Mouse (Mus musculus) liver, embryonic 12.5 days (tissue): Measurements from ENCODE around the gene Ptpn1. TPM values are rescaled to one million over a fixed set of nuclear protein-coding genes. Genes with fewer than 3 reads are reported as not detected.

Source experiments
- ATAC-seq: fragments of 200-750 bp; cut with Nextera tagmentation; 2 replicates; pipeline ENCODE4 v1.8.0; 2017; ENCODE audit warnings: moderate number of reproducible peaks, mild to moderate bottlenecking, moderate library complexity
- H3K27ac ChIP-seq: fragments of 300-500 bp; sonication (generic); 2 replicates; pipeline ENCODE4 v1.5.1; 2016; ENCODE audit warnings: mild to moderate bottlenecking
- H3K27me3 ChIP-seq: fragments of 300-500 bp; sonication (generic); replicated peaks from 2 replicates; pipeline ENCODE4 v1.6.1; 2016; ENCODE audit warnings: mild to moderate bottlenecking, moderate library complexity
- H3K36me3 ChIP-seq: fragments of 300-500 bp; sonication (generic); 2 replicates; pipeline ENCODE4 v1.6.1; 2016; ENCODE audit warnings: mild to moderate bottlenecking, moderate library complexity
- H3K4me1 ChIP-seq: fragments of 300-500 bp; sonication (generic); 2 replicates; pipeline ENCODE4 v1.6.1; 2016
- H3K4me2 ChIP-seq: fragments of 300-500 bp; sonication (generic); 2 replicates; pipeline ENCODE4 v1.6.1; 2016; ENCODE audit warnings: mild to moderate bottlenecking, moderate library complexity
- H3K4me3 ChIP-seq: fragments of 300-500 bp; sonication (generic); 2 replicates; pipeline ENCODE4 v1.5.1; 2016; ENCODE audit warnings: mild to moderate bottlenecking, moderate library complexity
- H3K9ac ChIP-seq: fragments of 300-500 bp; sonication (generic); 2 replicates; pipeline ENCODE4 v1.6.1; 2016; ENCODE audit warnings: mild to moderate bottlenecking, moderate library complexity
- H3K9me3 ChIP-seq: fragments of 300-500 bp; sonication (generic); replicated peaks from 2 replicates; pipeline ENCODE4 v1.6.1; 2016; ENCODE audit warnings: mild to moderate bottlenecking, moderate library complexity
- WGBS: fragments of 180-500 bp; shearing (Covaris S2); methylation state at CpG from one replicate; pipeline ENCODE4 v1.1.7; 2016; ENCODE audit not compliant: insufficient replicate concordance; 5-methylcytosine and 5-hydroxymethylcytosine counted together
- polyA plus RNA-seq: library from polyadenylated mRNA; unstranded; fragments of >200 nt; fragmentation: Nextera tagmentation; extraction: Ambion mirVana; gene quantifications from 2 replicates; pipeline ENCODE4 v1.2.1, GENCODE M21; 2016

Gene Ptpn1
- polyA plus RNA-seq, 1 experiment from 2014 or later: 38.4 TPM

DNA sequence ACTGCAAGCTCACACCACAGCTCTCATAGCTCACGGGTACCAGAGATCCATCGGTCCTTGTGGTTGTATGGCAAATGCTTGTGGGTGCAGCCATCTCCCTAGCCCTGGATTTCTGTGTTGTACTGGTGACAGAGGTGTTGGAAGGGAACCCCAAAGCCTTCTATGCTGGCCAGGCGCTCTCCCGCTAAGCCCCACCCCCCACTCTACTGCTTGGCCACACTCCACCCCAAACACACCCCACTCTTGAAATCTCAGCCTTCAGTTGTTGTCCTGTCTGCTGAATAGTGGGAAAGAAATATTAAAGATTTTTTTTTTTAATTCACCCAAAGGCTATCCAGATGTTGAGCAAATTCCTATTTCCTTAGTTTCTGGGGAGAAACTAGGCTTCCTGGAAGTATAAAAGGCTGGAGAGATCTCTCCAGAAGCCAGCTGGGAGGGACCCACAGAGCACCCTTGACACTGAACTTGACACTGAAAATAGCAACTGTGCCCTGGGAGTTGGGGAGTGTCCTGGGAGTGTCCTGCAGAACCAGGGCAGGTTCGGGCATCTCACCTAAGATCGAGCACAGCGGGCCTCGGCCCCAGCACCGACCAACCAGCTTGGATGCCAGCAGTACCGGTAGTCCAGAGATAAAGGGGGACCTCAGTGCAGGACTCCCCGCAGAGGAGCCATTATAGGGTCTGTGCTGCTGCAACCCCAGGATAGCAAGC lies 28.5 kb upstream of the Ptpn1 start:
- Histone ChIP-seq H3K36me3 (no peaks in the 10 kb centered on the region), H3K4me3 (no peak overlapping the region), H3K9me3 (no peaks in the 10 kb centered on the region), H3K27me3 (peaks cover 42% of the 10 kb centered on the region), H3K4me2 (no peak overlapping the region), H3K4me1 (no peaks in the 10 kb centered on the region), H3K27ac (no peak overlapping the region), H3K9ac (no peak overlapping the region)
- no peak for ATAC-seq
- 65% methylated on average over 11 of the region's 11 CpGs for WGBS

DNA sequence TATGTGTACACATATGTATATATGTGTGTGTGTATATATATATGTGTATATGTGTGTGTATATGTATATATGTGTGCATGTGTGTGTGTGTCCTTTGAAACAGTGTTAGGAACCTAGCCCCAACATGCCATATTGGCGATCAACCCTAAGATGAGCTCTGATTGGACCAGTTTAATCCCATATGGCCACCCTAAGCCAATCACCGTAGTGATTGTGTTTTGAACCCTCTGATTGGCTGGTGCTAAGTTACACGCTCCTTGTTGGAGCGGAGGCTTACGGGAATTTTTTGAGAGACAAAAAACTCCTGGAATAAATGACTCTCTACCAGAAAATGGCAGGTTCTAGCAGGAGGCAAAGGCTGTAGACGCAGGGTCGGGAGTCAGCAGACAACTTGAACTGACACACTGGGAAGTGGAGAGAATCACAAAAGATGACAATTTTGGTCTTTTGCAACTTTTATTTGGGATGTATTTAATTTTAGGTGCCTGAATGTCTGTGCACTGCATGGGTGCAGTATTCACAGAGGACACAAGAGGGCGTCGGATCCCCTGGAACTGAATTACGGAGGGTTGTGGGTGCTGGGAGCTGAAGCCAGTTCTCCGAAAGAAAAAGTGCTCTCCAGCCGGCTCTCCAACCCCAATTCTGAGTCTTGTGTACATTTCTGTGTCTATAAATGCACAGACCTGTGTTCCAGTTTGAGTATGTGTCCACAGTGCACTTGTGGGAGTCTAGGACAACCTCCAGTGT lies 27.1 kb upstream of the Ptpn1 start:
- peaks cover 40% of the 10 kb centered on the region for H3K27me3 ChIP-seq
- no peak overlapping the region for H3K27ac ChIP-seq
- no peaks in the 10 kb centered on the region for H3K4me1 ChIP-seq
- H3K9me3 ChIP-seq: no peaks in the 10 kb centered on the region
- no peaks in the 10 kb centered on the region for H3K36me3 ChIP-seq
- ATAC-seq: no peak
- 63% methylated on average over 12 of the region's 12 CpGs for WGBS
- H3K9ac ChIP-seq: no peak overlapping the region
- no peak overlapping the region for H3K4me2 ChIP-seq
- H3K4me3 ChIP-seq: no peak overlapping the region

DNA sequence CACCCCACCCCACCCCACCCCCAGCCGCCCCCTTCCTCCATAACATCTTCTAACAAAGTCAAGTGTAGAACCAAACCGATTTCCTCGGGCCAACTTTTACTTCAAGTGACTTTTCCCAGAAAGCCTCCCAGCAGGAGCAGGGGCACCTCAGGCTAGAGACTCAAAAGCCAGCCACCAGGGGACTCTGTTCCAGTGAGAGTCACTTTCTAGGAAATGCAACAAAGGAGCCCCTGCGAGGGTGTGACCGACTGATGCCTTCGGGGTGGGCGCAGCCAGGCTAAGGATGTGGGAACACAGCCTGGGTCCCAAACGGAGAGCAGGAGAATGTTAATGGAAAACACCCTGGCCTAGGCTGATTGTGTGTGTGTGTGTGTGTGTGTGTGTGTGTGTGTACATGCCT lies 26.3 kb upstream of the Ptpn1 start:
- no peak overlapping the region for H3K4me2 ChIP-seq
- H3K27me3 ChIP-seq: peaks cover 33% of the 10 kb centered on the region
- no peak overlapping the region for H3K27ac ChIP-seq
- 46% methylated on average over 8 of the region's 8 CpGs for WGBS
- no peaks in the 10 kb centered on the region for H3K4me1 ChIP-seq
- H3K4me3 ChIP-seq: no peak overlapping the region
- no peaks in the 10 kb centered on the region for H3K9me3 ChIP-seq
- no peak overlapping the region for H3K9ac ChIP-seq
- ATAC-seq: no peak
- no peaks in the 10 kb centered on the region for H3K36me3 ChIP-seq

DNA sequence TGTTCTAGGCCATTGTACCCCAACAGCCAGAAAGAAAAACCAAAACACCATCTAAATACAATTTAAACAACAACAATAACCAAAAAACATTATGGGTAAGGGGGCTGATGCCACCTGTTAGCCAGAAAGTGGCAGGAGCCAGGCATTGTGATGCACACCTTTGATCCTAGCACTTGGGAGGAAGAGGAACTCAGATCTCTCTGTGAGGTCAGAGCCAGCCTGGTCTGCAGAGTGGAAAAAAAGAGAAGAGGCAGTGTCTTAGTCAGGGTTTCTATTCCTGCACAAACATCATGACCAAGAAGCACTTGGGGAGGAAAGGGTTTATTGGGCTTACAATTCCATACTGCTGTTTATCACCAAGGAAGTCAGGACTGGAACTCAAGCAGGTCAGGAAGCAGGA lies 25.1 kb upstream of the Ptpn1 start:
- no peak overlapping the region for H3K27ac ChIP-seq
- no peak overlapping the region for H3K4me2 ChIP-seq
- H3K4me1 ChIP-seq: no peaks in the 10 kb centered on the region
- H3K27me3 ChIP-seq: peaks cover 23% of the 10 kb centered on the region
- H3K9me3 ChIP-seq: no peaks in the 10 kb centered on the region
- no peak overlapping the region for H3K4me3 ChIP-seq
- no peak overlapping the region for H3K9ac ChIP-seq
- no peak for ATAC-seq
- no peaks in the 10 kb centered on the region for H3K36me3 ChIP-seq

GRCm38 (mm10) chr2:167909531-167910177 lies 22.2 kb upstream of the Ptpn1 start:
- ATAC-seq: no peak
- Histone ChIP-seq H3K4me2 (no peak overlapping the region), H3K36me3 (no peaks in the 10 kb centered on the region), H3K27me3 (peaks cover 15% of the 10 kb centered on the region), H3K9me3 (no peaks in the 10 kb centered on the region), H3K4me1 (no peaks in the 10 kb centered on the region), H3K27ac (no peak overlapping the region), H3K9ac (no peak overlapping the region), H3K4me3 (no peak overlapping the region)
- 67% methylated on average over 11 of the region's 11 CpGs for WGBS

DNA sequence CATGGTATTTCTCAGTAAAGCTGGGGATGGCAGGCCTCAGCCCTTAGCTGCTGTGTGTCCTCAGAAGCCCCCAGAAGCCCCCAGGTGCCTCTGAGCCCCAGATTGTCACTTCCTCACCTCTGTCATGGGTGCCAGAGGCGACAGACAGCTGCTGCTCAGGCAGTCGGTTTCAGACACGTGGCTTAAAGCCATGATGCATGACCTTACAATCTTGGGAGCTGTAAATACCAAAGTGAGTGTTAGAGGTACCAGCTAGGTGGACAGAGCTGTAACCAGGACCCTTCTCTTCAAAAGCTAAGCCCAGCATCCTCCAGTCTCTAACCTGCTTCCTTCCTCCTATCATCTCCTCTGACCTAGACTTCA lies 21.7 kb upstream of the Ptpn1 start:
- 35% methylated on average over 3 of the region's 3 CpGs for WGBS
- ATAC-seq: no peak

DNA sequence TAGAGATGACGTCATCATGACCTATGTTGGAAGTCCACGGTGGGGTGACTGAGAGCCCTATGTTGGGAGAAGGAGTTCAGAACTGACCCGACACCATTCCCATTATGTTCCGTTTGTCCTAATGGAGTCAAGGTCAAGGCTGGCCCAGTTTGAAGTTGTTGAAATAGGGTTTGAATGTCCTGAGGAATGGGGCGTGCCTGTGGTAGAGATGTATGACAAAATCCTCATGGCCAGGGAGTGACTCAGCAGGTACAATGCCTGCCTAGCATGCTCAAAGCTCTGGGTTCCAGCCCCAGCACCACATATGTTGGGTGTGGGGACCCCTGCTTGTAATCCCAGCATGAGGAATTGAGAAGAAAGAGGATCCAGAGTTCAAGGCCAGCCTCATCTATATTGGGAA lies 20.3 kb upstream of the Ptpn1 start:
- no peak overlapping the region for H3K4me3 ChIP-seq
- H3K4me2 ChIP-seq: no peak overlapping the region
- ATAC-seq: no peak
- peaks cover 3% of the 10 kb centered on the region; the same call in 1 of the 2 replicates for H3K27me3 ChIP-seq
- no peaks in the 10 kb centered on the region for H3K9me3 ChIP-seq
- WGBS: 79% methylated on average over 5 of the region's 5 CpGs
- H3K36me3 ChIP-seq: no peaks in the 10 kb centered on the region
- no peak overlapping the region for H3K9ac ChIP-seq
- no peaks in the 10 kb centered on the region for H3K4me1 ChIP-seq
- H3K27ac ChIP-seq: no peak overlapping the region

More for the DNA sequence above, 21.7 kb upstream of the Ptpn1 start:
- Histone ChIP-seq H3K9me3 (no peaks in the 10 kb centered on the region), H3K36me3 (no peaks in the 10 kb centered on the region), H3K27me3 (peaks cover 15% of the 10 kb centered on the region), H3K27ac (no peak overlapping the region), H3K4me3 (no peak overlapping the region), H3K4me2 (no peak overlapping the region), H3K9ac (no peak overlapping the region), H3K4me1 (no peaks in the 10 kb centered on the region)

DNA sequence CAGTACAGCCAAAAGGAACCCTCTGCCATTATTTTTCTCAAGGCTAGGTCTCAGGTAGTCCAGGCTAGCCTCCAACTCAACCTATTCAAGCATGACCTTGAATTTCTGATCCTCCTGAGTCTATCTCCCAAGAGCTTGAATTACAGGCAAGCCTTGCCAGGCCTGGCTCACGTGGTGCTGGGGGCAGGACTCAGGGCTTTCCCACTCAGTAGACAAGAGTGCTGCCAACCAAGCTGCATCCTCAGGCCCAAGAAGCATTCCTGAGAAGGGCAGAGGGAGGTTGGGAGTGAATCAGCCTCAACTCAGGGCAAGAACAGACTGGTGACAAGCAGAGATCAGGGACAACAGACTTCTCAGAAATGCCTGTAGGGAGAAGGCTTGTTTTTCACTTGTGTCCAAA lies 12.8 kb upstream of the Ptpn1 start:
- WGBS: 57% methylated on average over 1 of the region's 1 CpGs
- H3K9me3 ChIP-seq: no peaks in the 10 kb centered on the region

DNA sequence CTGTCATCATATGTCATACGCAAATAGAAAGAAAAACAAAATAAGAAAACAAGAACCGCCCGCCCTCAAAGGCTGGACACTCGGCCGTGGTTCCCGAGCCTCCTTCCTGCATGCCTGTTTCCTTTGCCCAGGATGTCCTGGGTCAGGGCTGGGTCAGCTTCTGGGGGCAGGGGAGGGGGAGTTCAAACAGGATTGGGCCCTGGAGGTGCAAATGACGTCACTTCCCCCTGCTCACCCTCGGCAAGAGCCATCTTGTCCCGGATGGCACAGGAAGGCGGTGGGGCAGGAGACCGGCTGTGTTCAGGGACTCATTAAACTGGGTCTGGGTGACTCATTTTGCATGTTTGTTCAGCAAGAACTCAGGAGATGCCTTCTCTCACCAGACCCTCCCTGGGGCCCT lies 11.8 kb upstream of the Ptpn1 start:
- no peak overlapping the region for H3K27ac ChIP-seq
- H3K4me3 ChIP-seq: no peak overlapping the region
- 57% methylated on average over 11 of the region's 11 CpGs for WGBS
- H3K9ac ChIP-seq: no peak overlapping the region
- no peaks in the 10 kb centered on the region for H3K36me3 ChIP-seq
- no peak for ATAC-seq
- H3K4me2 ChIP-seq: no peak overlapping the region
- H3K9me3 ChIP-seq: no peaks in the 10 kb centered on the region
- peaks cover 5% of the 10 kb centered on the region; the same call in 1 of the 2 replicates for H3K27me3 ChIP-seq
- H3K4me1 ChIP-seq: peaks cover 9% of the 10 kb centered on the region

More for the DNA sequence above, 12.8 kb upstream of the Ptpn1 start:
- Histone ChIP-seq H3K27ac (no peak overlapping the region), H3K36me3 (no peaks in the 10 kb centered on the region), H3K9ac (no peak overlapping the region), H3K4me2 (no peak overlapping the region), H3K27me3 (peaks cover 5% of the 10 kb centered on the region; the same call in 1 of the 2 replicates), H3K4me1 (peaks cover under 1% of the 10 kb centered on the region), H3K4me3 (no peak overlapping the region)
- ATAC-seq: no peak

DNA sequence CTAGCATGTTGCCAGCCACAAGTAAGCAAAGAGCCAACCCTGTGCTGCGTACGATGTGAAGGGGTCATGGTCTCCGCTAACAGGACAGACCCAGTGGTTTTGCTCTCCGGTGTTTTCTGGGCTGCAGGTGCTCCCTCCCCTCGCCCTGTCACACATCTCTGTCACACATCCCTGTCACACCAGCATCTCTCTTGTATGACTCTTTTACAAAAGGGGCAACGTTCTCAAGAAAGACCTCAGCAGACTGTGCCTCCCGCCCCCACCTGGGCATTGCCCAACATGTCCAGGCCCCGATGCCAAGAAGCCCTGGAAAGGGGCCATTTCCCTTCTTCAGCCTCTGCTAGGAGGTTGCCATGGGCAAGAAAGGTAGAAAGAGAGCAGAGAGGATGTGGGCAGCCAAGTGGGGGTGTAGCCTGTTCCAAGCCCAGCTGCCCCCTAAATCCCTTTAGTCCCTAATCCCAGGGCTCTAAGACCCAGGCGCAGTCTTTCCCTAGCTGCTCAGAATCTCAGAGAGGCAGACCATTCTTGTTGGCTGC lies 10.8 kb upstream of the Ptpn1 start:
- Histone ChIP-seq H3K4me2 (no peak overlapping the region), H3K9ac (no peak overlapping the region), H3K27ac (no peak overlapping the region), H3K36me3 (no peaks in the 10 kb centered on the region), H3K27me3 (peaks cover 5% of the 10 kb centered on the region; the same call in 1 of the 2 replicates), H3K9me3 (no peaks in the 10 kb centered on the region), H3K4me3 (no peak overlapping the region), H3K4me1 (peaks cover 18% of the 10 kb centered on the region)
- no peak for ATAC-seq
- 77% methylated on average over 9 of the region's 9 CpGs for WGBS

DNA sequence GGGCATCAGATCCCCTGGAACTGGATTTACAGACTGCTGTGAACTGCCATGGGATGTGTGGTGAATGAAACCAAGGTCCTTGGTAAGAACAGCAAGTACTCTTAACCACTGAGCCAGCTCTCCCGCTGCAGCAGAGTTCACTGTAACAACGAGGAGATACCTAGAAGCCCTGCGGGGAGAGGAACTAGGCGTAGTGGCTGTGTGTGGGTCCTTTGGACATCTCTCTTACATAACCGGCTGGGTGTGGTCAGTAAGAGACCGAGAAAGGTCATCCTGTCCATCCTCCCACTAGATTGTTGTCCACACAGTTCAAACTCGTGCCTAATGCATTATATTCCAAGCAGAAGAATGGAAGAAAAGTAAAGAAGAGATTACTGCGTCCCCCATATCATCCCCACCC lies 10.0 kb upstream of the Ptpn1 start:
- Histone ChIP-seq H3K36me3 (no peaks in the 10 kb centered on the region), H3K4me1 (peaks cover 20% of the 10 kb centered on the region), H3K4me2 (no peak overlapping the region), H3K27ac (no peak overlapping the region), H3K4me3 (no peak overlapping the region), H3K27me3 (peaks cover 5% of the 10 kb centered on the region; the same call in 1 of the 2 replicates), H3K9me3 (no peaks in the 10 kb centered on the region), H3K9ac (no peak overlapping the region)
- 53% methylated on average over 8 of the region's 8 CpGs for WGBS
- ATAC-seq: no peak

GRCm38 (mm10) chr2:167924011-167924410 lies 7.8 kb upstream of the Ptpn1 start:
- Histone ChIP-seq H3K9ac (no peak overlapping the region), H3K4me2 (peak overlapping the region; percentile 78), H3K4me1 (peaks cover 28% of the 10 kb centered on the region), H3K9me3 (no peaks in the 10 kb centered on the region), H3K4me3 (no peak overlapping the region), H3K27ac (no peak overlapping the region), H3K36me3 (no peaks in the 10 kb centered on the region), H3K27me3 (0 out of 2 replicates have a peak, but pooled peaks cover 2% of the 10 kb centered on the region)
- WGBS: 77% methylated on average over 5 of the region's 5 CpGs
- ATAC-seq: no peak
